Mouse (Mus musculus) liver, adult 10 weeks (tissue): ENCODE measurements around the gene Ccdc183. TPM values are rescaled to one million over a fixed set of nuclear protein-coding genes. Genes with fewer than 3 reads are reported as not detected.

Source experiments
- polyA plus RNA-seq: library from polyadenylated mRNA; stranded (reverse); fragments of 350-450 nt; fragmentation: Illumina TruSeq; extraction: RNeasy Lipid Tissue Mini Kit (QIAGEN cat#74804); gene quantifications from one replicate; pipeline ENCODE4 v1.2.3, GENCODE M21; 2014; ENCODE audit warnings: low read depth, low replicate concordance

The Ccdc183 gene
- polyA plus RNA-seq: not detected

GRCm38 (mm10) chr2:25617578-25617977 is at the start of gene Ccdc183:
Gene Ccdc183, minus strand, starts transcription at chr2:25617678.

GRCm38 (mm10) chr2:25657652-25658051 is 40.2 kb upstream of the Ccdc183 start, which contains the start of gene Lcn5:
Gene Lcn5, plus strand, starts transcription at chr2:25657952.

GRCm38 (mm10) chr2:25652902-25653301 is 35.4 kb upstream of the Ccdc183 start, which contains the start of gene Lcn8:
Gene Lcn8, plus strand, starts transcription at chr2:25653120.

GRCm38 (mm10) chr2:25627811-25628210 is 10.3 kb upstream of the Ccdc183 start, which contains the start of gene Fcna:
Gene Fcna, minus strand, starts transcription at chr2:25628030.

GRCm38 (mm10) chr2:25621229-25622200 is 4.0 kb upstream of the Ccdc183 start, which contains the start of gene Tmem141:
Gene Tmem141, minus strand, starts transcription at chr2:25622005.

GRCm38 (mm10) chr2:25607761-25608622 is 9.5 kb downstream of the Ccdc183 start, which contains the start of gene Rabl6:
Gene Rabl6, minus strand, starts transcription at chr2:25608521.

GRCm38 (mm10) chr2:25581294-25581864 is 36.1 kb downstream of the Ccdc183 start, which contains the start of gene Ajm1:
Gene Ajm1, minus strand, starts transcription at chr2:25581757.

GRCm38 (mm10) chr2:25574579-25575431 is 42.7 kb downstream of the Ccdc183 start, which contains the start of the genes Mamdc4 and Phpt1:
Gene Mamdc4, minus strand, starts transcription at chr2:25574845.
Gene Phpt1, minus strand, starts transcription at chr2:25575224.

Other genes with a start within 250 kb of the Ccdc183 start
- gene Sapcd2, start 245.4 kb downstream of the Ccdc183 start, polyA plus RNA-seq: not detected
- gene Entpd2, start 221.8 kb downstream of the Ccdc183 start, polyA plus RNA-seq: not detected
- 1.1 TPM for gene Npdc1, start 218.3 kb downstream of the Ccdc183 start, polyA plus RNA-seq
- gene Fut7, start 194.4 kb downstream of the Ccdc183 start, polyA plus RNA-seq: not detected
- gene Abca2, start 189.0 kb downstream of the Ccdc183 start, polyA plus RNA-seq: 2.0 TPM
- not detected for gene Clic3, start 160.8 kb downstream of the Ccdc183 start, polyA plus RNA-seq
- gene Paxx, start 156.6 kb downstream of the Ccdc183 start, polyA plus RNA-seq: 57.0 TPM
- gene Ptgds, start 147.6 kb downstream of the Ccdc183 start, polyA plus RNA-seq: 2.1 TPM
- gene Lcn12, start 123.8 kb downstream of the Ccdc183 start, polyA plus RNA-seq: not detected
- gene Fbxw5, start 116.9 kb downstream of the Ccdc183 start, polyA plus RNA-seq: 1.9 TPM
- 156 TPM for gene C8g, start 116.0 kb downstream of the Ccdc183 start, polyA plus RNA-seq
- 0.93 TPM for gene Traf2, start 70.7 kb downstream of the Ccdc183 start, polyA plus RNA-seq
- gene Edf1, start 59.8 kb downstream of the Ccdc183 start, polyA plus RNA-seq: 9.1 TPM
- gene Mamdc4, start 42.8 kb downstream of the Ccdc183 start, polyA plus RNA-seq: not detected
- gene Phpt1, start 42.5 kb downstream of the Ccdc183 start, polyA plus RNA-seq: 3.5 TPM
- not detected for gene Ajm1, start 35.9 kb downstream of the Ccdc183 start, polyA plus RNA-seq
- gene Rabl6, start 9.2 kb downstream of the Ccdc183 start, polyA plus RNA-seq: 7.1 TPM
- gene Tmem141, start 4.3 kb upstream of the Ccdc183 start, polyA plus RNA-seq: 7.4 TPM
- gene Fcna, start 10.4 kb upstream of the Ccdc183 start, polyA plus RNA-seq: 34.9 TPM
- not detected for gene Lcn8, start 35.4 kb upstream of the Ccdc183 start, polyA plus RNA-seq
- not detected for gene Lcn5, start 40.3 kb upstream of the Ccdc183 start, polyA plus RNA-seq
- gene Lcn6, start 59.1 kb upstream of the Ccdc183 start, polyA plus RNA-seq: not detected
- gene Lcn10, start 65.0 kb upstream of the Ccdc183 start, polyA plus RNA-seq: not detected
- gene Obp2a, start 82.4 kb upstream of the Ccdc183 start, polyA plus RNA-seq: not detected
- gene Bmyc, start 89.1 kb upstream of the Ccdc183 start, polyA plus RNA-seq: 0.72 TPM
- not detected for gene Obp2b, start 119.3 kb upstream of the Ccdc183 start, polyA plus RNA-seq
- gene Lcn3, start 147.9 kb upstream of the Ccdc183 start, polyA plus RNA-seq: not detected
- gene Lcn11, start 159.3 kb upstream of the Ccdc183 start, polyA plus RNA-seq: not detected
- not detected for gene Gm13539, start 164.6 kb upstream of the Ccdc183 start, polyA plus RNA-seq
- gene Glt6d1, start 198.2 kb upstream of the Ccdc183 start, polyA plus RNA-seq: not detected
- not detected for gene Lcn9, start 205.5 kb upstream of the Ccdc183 start, polyA plus RNA-seq
- gene Sohlh1, start 229.6 kb upstream of the Ccdc183 start, polyA plus RNA-seq: not detected
- gene Kcnt1, start 246.1 kb upstream of the Ccdc183 start, polyA plus RNA-seq: not detected